Mouse (Mus musculus) C2C12 (cell line): ENCODE data around the gene Lcmt2.

ENCODE experiments used
- CTCF ChIP-seq: IDR thresholded peaks from one replicate; pipeline ENCODE4 v1.5.1; 2011; ENCODE audit not compliant: control insufficient read depth, insufficient read depth, insufficient read length
- MYOD1 ChIP-seq: IDR thresholded peaks from one replicate; pipeline ENCODE4 v1.6.1; 2011; ENCODE audit warnings: low read depth; ENCODE audit not compliant: control insufficient read depth, insufficient read length
- MYOG ChIP-seq: IDR thresholded peaks from one replicate; pipeline ENCODE4 v1.6.1; 2011; ENCODE audit not compliant: control insufficient read depth, insufficient read length; ENCODE audit errors: extremely low read depth

GRCm38 (mm10) chr2:121169902-121170301 lies 29.4 kb upstream of the Lcmt2 start:
- no peak for TF ChIP-seq MYOG
- TF ChIP-seq CTCF, result no peak
- TF ChIP-seq MYOD1, result no peak
